ENCODE assay signal across 9 mouse cellular contexts in the genomic region with DNA sequence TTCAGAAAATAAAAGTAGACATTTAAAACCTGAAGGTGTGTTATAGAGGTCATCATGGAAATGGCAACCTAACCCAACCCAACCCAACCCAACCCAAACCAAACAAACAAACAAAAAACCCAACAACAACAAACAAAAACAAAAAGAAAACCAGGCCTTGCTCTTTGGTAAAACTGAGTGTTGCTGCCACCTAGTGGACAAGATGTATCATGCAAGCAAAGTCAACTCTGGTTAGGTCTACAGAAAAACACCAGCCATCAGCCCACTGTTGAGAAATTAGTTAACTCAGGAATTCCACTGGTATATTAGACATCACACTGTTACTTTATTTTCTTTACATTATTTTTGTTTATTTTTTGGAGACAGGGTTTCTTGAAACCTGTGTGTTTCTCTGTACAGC. TPM values are rescaled to one million over a fixed set of nuclear protein-coding genes. Genes with fewer than 3 reads are reported as not detected.
DNase-seq lines count a peak whose midpoint lies in the region; ATAC-seq lines count a peak whose summit lies in the region.
"Had no signal": no experiment of that assay in that cellular context is flagged by ENCODE, and none has a peak within 500 bp of the region (broad histone marks: within the 10 kb centered on the region; RNA-seq: fewer than 3 reads in every experiment).

No protein-coding gene starts in this region.

- no peak overlapping the region for H3K4me3 ChIP-seq in hindbrain, embryonic 14.5 days (replicated peaks; ENCODE audit: low read length)
- no peak overlapping the region for H3K4me3 ChIP-seq in hindbrain, embryonic 13.5 days

- H3K27ac ChIP-seq in hindbrain, embryonic 14.5 days = no peak overlapping the region
- no peak overlapping the region for H3K27ac ChIP-seq in hindbrain, embryonic 13.5 days

- no peaks in the 10 kb centered on the region for H3K4me1 ChIP-seq in hindbrain, embryonic 14.5 days (replicated peaks; ENCODE audit: control insufficient read depth, insufficient read depth, low read length)
- no peaks in the 10 kb centered on the region for H3K4me1 ChIP-seq in hindbrain, embryonic 13.5 days (replicated peaks)

- no peaks in the 10 kb centered on the region for H3K36me3 ChIP-seq in hindbrain, embryonic 14.5 days (replicated peaks; ENCODE audit: control insufficient read depth, insufficient read depth)
- H3K36me3 ChIP-seq in hindbrain, embryonic 13.5 days = no peaks in the 10 kb centered on the region

- no peak for ATAC-seq in hindbrain, embryonic 14.5 days (ENCODE audit: low FRiP score)
- ATAC-seq in hindbrain, embryonic 13.5 days (ENCODE audit: low FRiP score) = no peak

- no peaks in the 10 kb centered on the region for H3K27me3 ChIP-seq in hindbrain, embryonic 14.5 days (ENCODE audit: control insufficient read depth, insufficient read depth, low read length)
- no peaks in the 10 kb centered on the region for H3K27me3 ChIP-seq in hindbrain, embryonic 13.5 days

- H3K9ac ChIP-seq in hindbrain, embryonic 14.5 days = no peak overlapping the region
- no peak overlapping the region for H3K9ac ChIP-seq in hindbrain, embryonic 13.5 days

- DNase-seq in hindbrain, embryonic 14.5 days (ENCODE audit: low spot score) = peak; percentile 65
- peak; percentile 2 for DNase-seq in thymus, postnatal 25 days
- no peak for DNase-seq in thymus, postnatal 36 days
- peak; percentile 19 for DNase-seq in c-Kit-positive CD71-positive TER-119-negative erythroid progenitor cells, embryonic 14.5 days (ENCODE audit: low read depth)
- peak; percentile 57 for DNase-seq in induced T-regulatory cell, adult 2 months (ENCODE audit: low read depth)
- DNase-seq in right cerebral cortex, postnatal 4 days = peak; percentile 9
- no peak for DNase-seq in spleen, adult 12 weeks (ENCODE audit: low spot score)

- H3K4me2 ChIP-seq in hindbrain, embryonic 14.5 days (replicated peaks) = no peak overlapping the region
- H3K4me2 ChIP-seq in hindbrain, embryonic 13.5 days = no peak overlapping the region

- no peaks in the 10 kb centered on the region for H3K9me3 ChIP-seq in hindbrain, embryonic 14.5 days (ENCODE audit: control insufficient read depth, low read length)
- H3K9me3 ChIP-seq in hindbrain, embryonic 13.5 days = no peaks in the 10 kb centered on the region

RNA-seq across cellular contexts. Expression of gene Map7d3, which starts 17.2 kb away (rescaled TPM):
- 0.60 and 0.72 TPM in 2 replicates for polyA plus RNA-seq in hindbrain, embryonic 14.5 days (2014; fragmentation: Nextera tagmentation; extraction: Ambion mirVana)
- polyA plus RNA-seq in hindbrain, embryonic 13.5 days (2015; fragmentation: Nextera tagmentation; extraction: Ambion mirVana) = 0.88 and 1.3 TPM in 2 replicates

RNA-seq across cellular contexts. Expression of gene Adgrg4, which starts 30.6 kb away (rescaled TPM):
- polyA plus RNA-seq in hindbrain, embryonic 14.5 days (2014; fragmentation: Nextera tagmentation; extraction: Ambion mirVana) = not detected in 2 replicates
- 0.23 TPM in 1 of 2 replicates, not detected in the other for polyA plus RNA-seq in hindbrain, embryonic 13.5 days (2015; fragmentation: Nextera tagmentation; extraction: Ambion mirVana)
- polyA plus RNA-seq: limb, embryonic 14.5 days had no signal

Comparison
In these comparisons a context has a peak if more than half of its experiments do, and no peak if none do; other contexts are left out.
1. DNase-seq: peak in hindbrain, embryonic 14.5 days (single experiment), thymus, postnatal 25 days (single experiment), c-Kit-positive CD71-positive TER-119-negative erythroid progenitor cells, embryonic 14.5 days (single experiment), induced T-regulatory cell, adult 2 months (single experiment) and right cerebral cortex, postnatal 4 days (single experiment); none in thymus, postnatal 36 days (0 of 2) and spleen, adult 12 weeks (single experiment).